Mouse (Mus musculus): ENCODE data around the gene Rpl14. TPM values are rescaled to one million over a fixed set of nuclear protein-coding genes. Genes with fewer than 3 reads are reported as not detected.
A peak's percentile ranks its signal among the peaks of the same experiment; 100 is the strongest.
"Not testable (repeated sequence)": the region's sequence is repeated elsewhere in the genome, so short reads cannot be mapped to it uniquely, and the experiment has no call there.

Rpl14 gene
- 100 to 1,000 TPM; 667 to 692 TPM for total RNA-seq (2021)
- long read RNA-seq, experiment 1, transcript Rpl14-201 (6 exons, 1,009 nt): major isoform, 503 of 568 reads
- long read RNA-seq, experiment 1, transcript Rpl14-202 (5 exons, 1,271 nt): minor isoform, 15 of 568 reads
- long read RNA-seq, experiment 1, partial matches to known transcripts: 41 of 568 reads
- long read RNA-seq, experiment 1, other reads (novel, unspliced or antisense): 8 of 568 reads
- long read RNA-seq, experiment 2, transcript Rpl14-202 (5 exons, 1,271 nt): minor isoform, 22 of 444 reads
- long read RNA-seq, experiment 2, transcript Rpl14-201 (6 exons, 1,009 nt): major isoform, 396 of 444 reads
- long read RNA-seq, experiment 2, partial matches to known transcripts: 21 of 444 reads
- long read RNA-seq, experiment 2, other reads (novel, unspliced or antisense): 5 of 444 reads

- DNase-seq (ENCODE audit: low spot score in 2 of 2): peak; percentile 97
Measured at GRCm38 (mm10) chr9:120570741-120571592, at the start of gene Rpl14. Gene Rpl14 (plus strand): TSS chr9:120571444.

GRCm38 (mm10) chr9:120527270-120527669 is 44.0 kb upstream of the Rpl14 start:
- no peak for DNase-seq (ENCODE audit: low spot score in 2 of 2)

GRCm38 (mm10) chr9:120527919-120528318 is 43.3 kb upstream of the Rpl14 start:
- no peak for DNase-seq (ENCODE audit: low spot score in 2 of 2)

GRCm38 (mm10) chr9:120528815-120529510 is 42.3 kb upstream of the Rpl14 start:
- no peak for DNase-seq (ENCODE audit: low spot score in 2 of 2)

GRCm38 (mm10) chr9:120530471-120530870 is 40.8 kb upstream of the Rpl14 start:
- no peak for DNase-seq (ENCODE audit: low spot score in 2 of 2)

- no peak for DNase-seq (ENCODE audit: low spot score in 2 of 2)
Measured at GRCm38 (mm10) chr9:120532062-120532461, 39.2 kb upstream of the Rpl14 start.

GRCm38 (mm10) chr9:120532691-120533090 is 38.6 kb upstream of the Rpl14 start:
- no peak for DNase-seq (ENCODE audit: low spot score in 2 of 2)

- not testable (repeated sequence) for DNase-seq (ENCODE audit: low spot score in 2 of 2)
Measured at GRCm38 (mm10) chr9:120533446-120533950, 37.7 kb upstream of the Rpl14 start.

GRCm38 (mm10) chr9:120539662-120540251 is 31.5 kb upstream of the Rpl14 start, which contains the start of gene Entpd3:
Gene Entpd3 (plus strand): TSS chr9:120539818.
- no peak for DNase-seq (ENCODE audit: low spot score in 2 of 2)

- no peak for DNase-seq (ENCODE audit: low spot score in 2 of 2)
Measured at GRCm38 (mm10) chr9:120541411-120541810, 29.8 kb upstream of the Rpl14 start.

GRCm38 (mm10) chr9:120542241-120542640 is 29.0 kb upstream of the Rpl14 start:
- DNase-seq (ENCODE audit: low spot score in 2 of 2): no peak

GRCm38 (mm10) chr9:120545994-120546393 is 25.2 kb upstream of the Rpl14 start:
- DNase-seq (ENCODE audit: low spot score in 2 of 2): no peak

GRCm38 (mm10) chr9:120546482-120546881 is 24.8 kb upstream of the Rpl14 start:
- no peak for DNase-seq (ENCODE audit: low spot score in 2 of 2)

- DNase-seq (ENCODE audit: low spot score in 2 of 2): no peak
Measured at GRCm38 (mm10) chr9:120547026-120547668, 24.1 kb upstream of the Rpl14 start.

- DNase-seq (ENCODE audit: low spot score in 2 of 2): no peak
Measured at GRCm38 (mm10) chr9:120550778-120551177, 20.5 kb upstream of the Rpl14 start.

- no peak for DNase-seq (ENCODE audit: low spot score in 2 of 2)
Measured at GRCm38 (mm10) chr9:120563590-120563989, 7.7 kb upstream of the Rpl14 start.

GRCm38 (mm10) chr9:120564247-120564646 is 7.0 kb upstream of the Rpl14 start:
- no peak for DNase-seq (ENCODE audit: low spot score in 2 of 2)

- DNase-seq (ENCODE audit: low spot score in 2 of 2): no peak
Measured at GRCm38 (mm10) chr9:120566384-120566783, 4.9 kb upstream of the Rpl14 start.

GRCm38 (mm10) chr9:120568917-120569316 is 2.3 kb upstream of the Rpl14 start:
- no peak for DNase-seq (ENCODE audit: low spot score in 2 of 2)

- no peak for DNase-seq (ENCODE audit: low spot score in 2 of 2)
Measured at GRCm38 (mm10) chr9:120569721-120570333, 1.4 kb upstream of the Rpl14 start.

Data from adrenal gland, postnatal 4 days (tissue).